Mouse (Mus musculus) G1E (cell line): ENCODE results near the gene Ube2g1.

Experiments used
- CTCF ChIP-seq: IDR thresholded peaks from 2 replicates; pipeline ENCODE4 v1.5.1; 2012; ENCODE audit warnings: low read depth, low read length, inconsistent platforms, mixed read lengths
- GATA1 ChIP-seq: IDR thresholded peaks from 2 replicates; pipeline ENCODE4 v1.6.1; 2012; ENCODE audit warnings: borderline replicate concordance, low read length, inconsistent platforms, mixed read lengths

DNA sequence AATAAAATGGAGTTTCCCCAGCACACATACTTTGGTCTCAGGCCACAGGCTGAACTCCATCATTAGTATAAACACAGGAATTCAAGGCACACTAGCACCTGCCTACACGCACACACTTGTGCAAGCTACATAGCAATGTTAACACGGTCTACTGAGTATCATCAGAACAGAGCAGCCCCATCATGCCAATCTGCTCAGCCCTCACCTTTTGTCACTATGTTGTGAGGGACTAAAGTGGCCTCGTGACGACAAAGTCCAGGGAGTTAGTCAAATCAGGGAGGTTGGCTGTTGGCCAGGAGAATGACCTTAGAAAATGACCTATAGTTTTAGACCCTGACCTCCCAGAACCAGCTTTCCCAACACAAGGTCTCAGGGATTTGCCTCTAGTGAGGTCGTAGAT, 48.9 kb upstream of the Ube2g1 start:
- TF ChIP-seq CTCF (no peak), GATA1 (no peak)
